Mouse (Mus musculus): ENCODE measurements around the gene Nfkbid.
"Not testable (repeated sequence)": the region's sequence is repeated elsewhere in the genome, so short reads cannot be mapped to it uniquely, and the experiment has no call there.

Nfkbid gene

DNA sequence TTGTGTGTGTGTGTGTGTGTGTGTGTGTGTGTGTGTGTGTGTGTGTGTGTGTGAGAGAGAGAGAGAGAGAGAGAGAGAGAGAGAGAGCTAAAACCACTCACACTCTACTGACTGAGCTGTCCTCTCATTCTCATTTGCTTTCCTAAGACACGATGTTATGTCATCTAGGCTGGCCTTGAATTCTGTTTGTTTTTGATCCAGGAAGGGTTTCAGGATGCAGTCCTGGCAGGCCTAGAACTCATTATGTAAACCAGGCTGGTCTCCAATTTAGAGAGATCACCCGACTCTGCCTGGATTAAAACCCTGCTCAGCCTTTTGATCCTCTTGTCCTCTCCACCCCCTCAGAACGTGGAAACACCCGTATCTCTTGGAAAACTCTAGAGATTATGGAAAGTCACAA lies 42.5 kb downstream of the Nfkbid start:
- DNase-seq (ENCODE audit: low spot score in 2 of 2) = no peak

- no peak for DNase-seq (ENCODE audit: low spot score in 2 of 2)
Measured at GRCm38 (mm10) chr7:30464816-30465300, 43.3 kb downstream of the Nfkbid start.

- peak in 1 of 2 experiments; percentile 45 for DNase-seq (ENCODE audit: low spot score in 2 of 2)
Measured at GRCm38 (mm10) chr7:30472411-30472810, 50.9 kb downstream of the Nfkbid start.

DNA sequence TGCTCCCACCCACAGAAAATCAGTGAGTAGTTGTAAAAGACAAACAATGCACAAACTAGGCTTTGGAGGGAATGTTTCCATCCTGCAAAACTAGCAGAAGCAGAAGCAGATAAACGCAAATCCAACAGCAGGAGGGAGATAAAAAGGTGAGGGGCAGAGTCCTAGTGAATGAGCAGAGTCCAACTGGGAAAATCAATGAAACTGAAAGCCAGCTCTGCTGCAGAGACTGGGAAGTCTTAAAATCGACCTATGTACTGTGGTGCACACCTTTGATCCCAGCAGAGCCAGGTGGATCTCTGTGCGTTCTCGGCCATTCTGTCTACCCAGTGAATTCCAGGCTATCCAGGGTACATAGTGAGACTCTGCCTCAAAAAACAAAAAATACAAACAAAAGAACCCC lies 53.5 kb downstream of the Nfkbid start:
- no peak for DNase-seq (ENCODE audit: low spot score in 2 of 2)

DNA sequence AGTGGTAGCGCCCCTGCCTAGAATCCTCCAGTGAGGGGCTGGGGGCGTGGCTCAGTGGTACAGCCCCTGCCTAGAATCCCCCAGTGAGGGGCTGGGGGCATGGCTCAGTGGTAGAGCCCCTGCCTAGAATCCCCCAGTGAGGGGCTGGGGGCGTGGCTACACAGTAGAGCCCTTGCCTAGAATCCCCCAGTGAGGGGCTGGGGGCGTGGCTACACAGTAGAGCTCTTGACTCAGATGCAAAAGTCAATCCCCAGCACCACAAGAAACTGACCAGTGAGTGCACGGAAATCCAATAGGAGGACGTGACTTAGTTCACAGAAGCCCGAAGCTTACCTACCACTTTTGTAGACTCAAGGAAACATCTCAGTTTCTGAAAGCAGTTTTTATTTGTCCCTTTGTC lies 54.6 kb downstream of the Nfkbid start:
- DNase-seq (ENCODE audit: low spot score in 2 of 2) = not testable (repeated sequence)

GRCm38 (mm10) chr7:30477415-30478381 lies 56.2 kb downstream of the Nfkbid start:
- DNase-seq (ENCODE audit: low spot score in 2 of 2) = no peak
